Mouse (Mus musculus) G1E (cell line): ENCODE results near the gene Bcl2l11.

Experiments used
- CTCF ChIP-seq: IDR thresholded peaks from 2 replicates; pipeline ENCODE4 v1.5.1; 2012; ENCODE audit warnings: low read depth, low read length, inconsistent platforms, mixed read lengths
- GATA1 ChIP-seq: IDR thresholded peaks from 2 replicates; pipeline ENCODE4 v1.6.1; 2012; ENCODE audit warnings: borderline replicate concordance, low read length, inconsistent platforms, mixed read lengths

DNA sequence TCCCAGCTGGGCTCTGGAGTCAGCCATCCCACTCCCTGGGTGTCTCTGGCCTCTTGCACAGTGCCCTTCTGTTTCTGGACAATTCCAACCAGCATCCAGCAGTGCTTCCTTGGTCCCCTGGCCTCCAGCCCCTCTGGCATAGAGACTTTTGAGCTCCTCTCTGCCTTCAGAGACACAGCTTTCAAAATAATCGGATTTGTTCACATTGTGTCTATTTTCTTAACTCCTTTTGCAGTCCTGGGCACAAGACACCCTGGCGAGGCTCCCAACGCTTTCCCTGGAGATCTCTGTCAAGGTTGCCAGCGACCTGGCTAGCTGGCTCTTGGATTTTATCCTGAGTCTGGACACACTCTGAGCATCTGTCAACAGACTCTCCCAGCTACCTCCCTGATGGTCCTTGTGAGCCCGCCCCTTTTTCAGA, 51.4 kb downstream of the Bcl2l11 start:
- TF ChIP-seq CTCF (no peak), GATA1 (no peak)
